Mouse (Mus musculus) liver, postnatal 0 days (tissue): ENCODE results near the gene Methig1.

Experiments used
- CTCF ChIP-seq: sonication (generic); IDR thresholded peaks from 2 replicates; pipeline ENCODE4 v1.5.1; 2016; ENCODE audit warnings: antibody characterized with exemption, low read depth
- EP300 ChIP-seq: IDR thresholded peaks from 2 replicates; pipeline ENCODE4 v1.6.1; 2016; ENCODE audit warnings: antibody characterized with exemption, low read depth, mild to moderate bottlenecking

DNA sequence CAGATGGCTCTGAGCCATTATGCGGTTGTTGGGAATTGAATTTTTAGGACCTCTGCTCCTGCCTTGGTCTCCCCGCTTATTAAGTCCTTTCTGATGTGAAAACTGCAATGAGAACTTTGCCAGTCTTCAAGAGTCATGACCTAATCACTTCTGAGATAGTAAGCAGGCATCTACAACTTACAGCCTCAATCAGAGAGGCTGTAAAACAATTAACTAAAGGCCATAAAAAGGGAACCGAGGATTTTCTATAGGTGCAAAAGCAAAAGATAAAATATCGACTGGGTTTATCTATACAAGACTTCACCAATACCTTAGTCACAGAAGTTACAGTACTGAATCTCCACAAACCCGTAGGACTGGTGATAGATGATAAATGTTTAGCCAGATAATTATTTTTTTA is 2.9 kb downstream of the Methig1 start:
- TF ChIP-seq CTCF: no peak
- no peak for TF ChIP-seq EP300
